7 mouse cellular contexts compared by ENCODE assay signal in the genomic region with DNA sequence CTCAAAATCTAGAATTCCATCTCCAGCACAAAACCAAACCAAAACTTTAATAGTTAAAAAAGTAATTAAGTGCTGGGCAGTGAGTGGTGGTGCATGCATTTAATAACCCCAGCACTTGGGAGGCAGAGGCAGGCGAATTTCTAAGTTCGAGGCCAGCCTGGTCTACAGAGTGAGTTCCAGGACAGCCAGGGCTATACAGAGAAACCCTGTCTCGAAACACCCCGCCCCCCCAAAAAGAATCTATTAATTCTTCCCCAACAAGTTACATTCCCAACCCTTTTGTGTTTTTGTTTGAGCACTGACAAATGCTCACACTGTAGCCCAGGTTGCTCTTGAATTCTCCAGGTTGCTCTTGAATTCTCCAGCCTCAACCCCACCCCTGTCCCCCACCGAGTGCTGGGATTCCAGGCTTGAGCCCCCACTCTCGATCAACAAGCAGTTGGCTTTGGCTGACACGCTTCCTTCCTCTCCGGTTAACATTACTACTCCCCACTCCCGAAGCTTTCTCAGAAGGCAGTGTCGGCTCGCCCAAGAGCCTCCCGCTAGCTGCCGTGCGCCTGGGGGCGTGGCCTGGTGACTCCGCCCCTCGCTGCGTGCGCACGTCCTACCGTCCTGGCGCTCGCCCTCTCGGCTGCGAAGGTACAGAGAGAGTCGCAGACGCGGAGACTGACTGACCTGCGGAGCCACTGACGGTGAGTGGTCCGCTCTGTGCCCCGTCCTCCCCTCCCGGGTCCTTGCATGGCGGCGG. TPM values are rescaled to one million over a fixed set of nuclear protein-coding genes. Genes with fewer than 3 reads are reported as not detected.
DNase-seq lines count a peak whose midpoint lies in the region; ATAC-seq lines count a peak whose summit lies in the region.

Gene Hmox2 (plus strand): TSS at position 582 of the 748 bp plus-strand sequence.

- H3K9me3 ChIP-seq in embryonic facial prominence, embryonic 10.5 days = no peaks in the 10 kb centered on the region
- no peaks in the 10 kb centered on the region for H3K9me3 ChIP-seq in limb, embryonic 10.5 days (replicated peaks)
- no peaks in the 10 kb centered on the region for H3K9me3 ChIP-seq in midbrain, embryonic 13.5 days

- peaks cover 5% of the 10 kb centered on the region; the same call in 1 of the 2 replicates for H3K36me3 ChIP-seq in embryonic facial prominence, embryonic 10.5 days (replicated peaks)
- H3K36me3 ChIP-seq in limb, embryonic 10.5 days = peaks cover 7% of the 10 kb centered on the region
- no peaks in the 10 kb centered on the region for H3K36me3 ChIP-seq in midbrain, embryonic 13.5 days

- H3K4me1 ChIP-seq in embryonic facial prominence, embryonic 10.5 days = peaks cover 17% of the 10 kb centered on the region
- peaks cover 16% of the 10 kb centered on the region for H3K4me1 ChIP-seq in limb, embryonic 10.5 days
- H3K4me1 ChIP-seq in midbrain, embryonic 13.5 days (replicated peaks) = peaks cover 17% of the 10 kb centered on the region

- peak; percentile 78 for ATAC-seq in granulocyte monocyte progenitor cell, adult 5-6 weeks (replicated peaks; ENCODE audit: poor library complexity, severe bottlenecking)
- peak; percentile 97 for ATAC-seq in midbrain, embryonic 13.5 days

- 6% methylated on average over 35 of the region's 35 CpGs for WGBS in embryonic facial prominence, embryonic 10.5 days
- WGBS in limb, embryonic 10.5 days = 6% methylated on average over 35 of the region's 35 CpGs
- WGBS in midbrain, embryonic 13.5 days = 5% methylated on average over 35 of the region's 35 CpGs

- peak within 1 kb of the TSS; percentile 67 for H3K4me2 ChIP-seq in midbrain, embryonic 13.5 days (replicated peaks)

- no peaks in the 10 kb centered on the region for H3K27me3 ChIP-seq in embryonic facial prominence, embryonic 10.5 days (replicated peaks; ENCODE audit: low read depth, poor library complexity, severe bottlenecking)
- no peaks in the 10 kb centered on the region for H3K27me3 ChIP-seq in limb, embryonic 10.5 days (ENCODE audit: low read depth, poor library complexity, severe bottlenecking)
- no peaks in the 10 kb centered on the region for H3K27me3 ChIP-seq in midbrain, embryonic 13.5 days

- peak within 1 kb of the TSS; percentile 88 for H3K27ac ChIP-seq in embryonic facial prominence, embryonic 10.5 days (replicated peaks)
- H3K27ac ChIP-seq in limb, embryonic 10.5 days = peak within 1 kb of the TSS; percentile 91
- H3K27ac ChIP-seq in midbrain, embryonic 13.5 days = peak within 1 kb of the TSS; percentile 80

- H3K9ac ChIP-seq in midbrain, embryonic 13.5 days (replicated peaks) = peak within 1 kb of the TSS; percentile 82

- peak within 1 kb of the TSS; percentile 78 for H3K4me3 ChIP-seq in embryonic facial prominence, embryonic 10.5 days
- H3K4me3 ChIP-seq in limb, embryonic 10.5 days = peak within 1 kb of the TSS; percentile 73
- peak within 1 kb of the TSS; percentile 74 for H3K4me3 ChIP-seq in midbrain, embryonic 13.5 days (replicated peaks)

- peak; percentile 99 for DNase-seq in adrenal gland, postnatal 10 days
- peak; percentile 96 for DNase-seq in embryonic facial prominence, embryonic 10.5 days (ENCODE audit: low spot score)
- peak; percentile 92 for DNase-seq in kidney, adult 11 months
- peak; percentile 97 for DNase-seq in limb, embryonic 10.5 days (ENCODE audit: low spot score)
- peak; percentile 95 for DNase-seq in spleen, adult 12 weeks (ENCODE audit: low spot score)

RNA-seq across cellular contexts. Expression of gene Hmox2, which starts in this region (rescaled TPM):
- total RNA-seq in adrenal gland, postnatal 10 days (2021) = 10 to 100 TPM; 93.5 to 97.5 TPM
- 84.6 and 91.9 TPM in 2 replicates for polyA plus RNA-seq in embryonic facial prominence, embryonic 10.5 days (2016; fragmentation: Nextera tagmentation; extraction: Ambion mirVana)
- total RNA-seq in granulocyte monocyte progenitor cell, adult 5-6 weeks (2014; fragmentation: Nextera tagmentation) = 70.2 and 73.0 TPM in 2 replicates
- total RNA-seq in granulocyte monocyte progenitor cell, adult 5-6 weeks (2017) = 77.2 and 95.9 TPM in 2 replicates
- polyA plus RNA-seq in limb, embryonic 10.5 days (2016; fragmentation: Nextera tagmentation; extraction: Ambion mirVana) = 93.7 and 101 TPM in 2 replicates
- 81.8 and 87.6 TPM in 2 replicates for polyA plus RNA-seq in midbrain, embryonic 13.5 days (2015; fragmentation: Nextera tagmentation; extraction: Ambion mirVana)

Comparison
In these comparisons a context has a peak if more than half of its experiments do, and no peak if none do; other contexts are left out.
1. Peak in every context shown above with its lines: DNase-seq, ATAC-seq, H3K4me3 ChIP-seq and H3K27ac ChIP-seq.